Mouse (Mus musculus): Measurements from ENCODE around the gene Atxn1. TPM values are rescaled to one million over a fixed set of nuclear protein-coding genes. Genes with fewer than 3 reads are reported as not detected.

Atxn1 gene
- total RNA-seq, 2 experiments from 2014 or later: 117 to 121 TPM

DNA sequence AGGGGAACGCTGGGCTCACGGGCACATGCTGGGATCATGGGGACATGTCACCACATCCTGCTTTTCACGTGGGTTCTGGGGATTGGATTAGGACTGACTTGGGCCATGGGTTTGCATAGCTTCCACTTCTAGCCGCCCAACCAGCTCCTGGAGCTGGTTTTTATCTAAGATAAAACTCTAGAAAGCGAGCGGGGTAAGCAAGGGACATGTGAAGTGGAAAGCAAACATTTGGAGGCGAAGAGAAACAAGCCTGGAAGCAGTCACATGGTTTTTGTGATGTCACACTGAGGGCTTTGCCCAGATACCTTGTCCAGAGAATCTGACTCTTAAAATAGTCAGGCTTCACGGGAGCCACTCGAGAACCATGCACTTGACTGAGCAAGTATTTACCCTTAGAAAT lies 427.7 kb downstream of the Atxn1 start:
- no peak for DNase-seq (ENCODE audit: low spot score in 2 of 2)

DNA sequence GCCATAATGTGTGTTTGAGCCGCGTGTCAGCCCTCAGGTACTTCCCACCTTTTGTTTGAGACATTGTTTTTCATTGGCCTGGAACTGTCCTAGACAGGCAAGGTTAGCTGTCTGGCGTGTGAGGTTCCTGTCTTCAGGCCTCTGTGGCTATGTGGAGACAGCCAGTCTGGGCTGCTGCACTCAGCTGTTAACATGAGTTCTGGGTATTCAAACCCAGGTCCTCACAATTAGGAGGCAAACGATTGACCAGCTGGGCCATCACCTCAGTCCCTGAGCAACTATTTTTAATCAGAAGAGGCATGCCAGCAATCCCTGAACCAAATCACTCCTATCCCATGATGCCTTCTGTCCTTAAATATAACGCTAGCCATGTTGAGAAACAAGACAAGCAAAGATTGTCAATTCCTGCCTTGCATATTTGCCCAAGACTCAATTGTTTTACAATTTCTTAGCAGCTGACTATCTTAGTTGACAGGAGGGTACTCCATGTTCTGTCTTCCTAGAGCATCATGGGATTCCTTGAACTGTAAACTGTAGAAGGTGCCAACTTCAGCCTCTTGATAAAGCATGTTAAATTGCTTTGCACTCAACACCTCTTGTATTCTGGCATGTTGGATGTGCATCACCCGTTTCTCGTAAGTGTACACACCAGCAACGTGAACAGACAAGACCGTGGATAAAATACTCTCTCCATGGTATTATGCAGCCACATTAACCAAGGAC lies 428.9 kb downstream of the Atxn1 start:
- no peak for DNase-seq (ENCODE audit: low spot score in 2 of 2)

DNA sequence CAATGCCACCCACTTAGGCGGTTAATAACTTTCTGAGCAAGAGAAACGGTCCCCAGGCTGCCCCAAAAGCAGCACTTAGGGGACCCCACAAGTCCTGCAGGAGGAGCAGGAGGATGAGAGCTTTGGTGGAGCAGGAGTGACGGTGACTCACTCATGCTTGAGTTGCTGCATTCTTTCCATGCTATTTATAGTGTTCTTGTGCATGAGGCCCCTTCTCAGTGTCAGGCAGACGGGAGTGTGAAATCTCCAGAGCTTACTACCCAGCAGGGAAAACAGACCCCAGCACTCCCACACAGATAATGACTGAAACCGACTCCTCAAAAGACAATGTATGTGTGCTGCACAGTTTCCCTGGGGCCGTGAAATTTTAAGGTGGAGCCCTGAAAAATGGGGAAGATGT lies 434.1 kb downstream of the Atxn1 start:
- DNase-seq (ENCODE audit: low spot score in 2 of 2): peak in 1 of 2 experiments; percentile 66

DNA sequence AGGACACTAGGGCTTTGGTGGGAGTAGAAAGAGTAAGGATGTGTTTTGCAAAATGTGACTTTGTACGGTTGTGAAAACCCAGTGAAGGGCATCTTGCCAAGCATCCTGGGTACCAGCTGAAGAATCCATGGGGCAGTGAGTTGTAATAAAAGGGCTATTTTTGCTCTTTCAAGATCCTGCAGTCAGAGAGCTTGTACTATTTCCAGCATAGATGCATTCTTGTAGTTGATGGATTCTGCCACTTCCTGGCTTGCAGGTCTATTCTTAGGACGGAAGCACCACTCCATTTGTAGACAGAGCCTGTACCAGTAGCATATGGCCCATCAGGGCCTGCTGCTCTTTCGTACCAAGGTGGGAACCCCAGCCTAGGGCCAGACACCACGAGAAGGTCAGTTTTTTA lies 436.0 kb downstream of the Atxn1 start:
- DNase-seq (ENCODE audit: low spot score in 2 of 2): no peak

DNA sequence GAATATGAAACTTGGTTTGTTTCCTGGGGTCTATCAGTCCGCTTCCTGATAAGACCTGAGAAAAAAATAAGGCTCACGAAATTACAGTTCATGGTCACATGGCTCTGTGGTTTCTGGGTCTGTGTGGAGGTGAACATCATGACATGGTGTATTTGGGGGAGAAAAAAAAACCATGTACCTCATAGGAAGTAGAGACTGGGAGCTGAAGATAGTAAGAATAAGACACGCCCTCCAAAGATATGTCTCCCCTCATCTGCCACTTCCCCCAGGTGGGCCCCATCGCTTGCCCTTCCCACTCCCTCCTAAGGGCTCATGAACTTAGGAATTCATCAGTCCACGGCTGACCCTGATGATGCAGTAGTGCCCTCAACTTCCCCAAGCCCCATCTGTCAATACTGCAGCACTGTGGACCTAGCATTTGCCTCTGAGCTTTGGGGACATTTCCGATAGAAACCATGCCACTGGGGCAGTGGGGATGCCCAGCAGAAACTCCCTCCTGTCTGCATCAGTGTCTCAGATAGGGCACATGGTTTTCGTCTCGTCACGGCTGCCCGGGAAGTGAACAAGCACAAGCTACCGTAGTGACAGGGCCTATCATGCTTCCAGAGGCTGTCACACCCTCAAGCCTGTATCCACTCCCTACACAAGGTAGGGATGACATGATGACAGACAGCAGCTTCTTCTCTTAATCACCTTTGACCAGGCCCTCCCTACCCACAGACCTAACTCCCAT lies 437.4 kb downstream of the Atxn1 start:
- DNase-seq (ENCODE audit: low spot score in 2 of 2): no peak

DNA sequence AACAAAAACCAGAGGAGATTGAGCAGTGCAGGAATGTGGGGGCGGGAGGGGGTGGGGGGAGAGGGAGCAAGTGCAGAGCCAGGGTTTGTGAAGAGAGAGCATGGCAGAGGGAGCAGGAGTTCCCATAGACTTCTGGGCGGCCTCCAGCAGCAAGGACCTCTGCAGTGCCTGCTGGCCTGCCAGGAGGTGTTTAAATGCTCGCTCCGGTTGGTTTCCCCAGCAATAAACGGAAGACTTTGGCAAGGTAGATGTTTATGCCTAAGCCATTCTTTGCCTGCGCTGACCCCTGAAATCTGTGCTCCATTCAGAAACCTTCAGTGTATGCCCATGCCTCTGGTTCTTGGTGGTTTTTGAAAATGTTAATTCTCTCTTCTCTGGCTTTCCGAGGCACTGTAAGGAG lies 438.6 kb downstream of the Atxn1 start:
- peak in 1 of 2 experiments; percentile 38 for DNase-seq (ENCODE audit: low spot score in 2 of 2)

DNA sequence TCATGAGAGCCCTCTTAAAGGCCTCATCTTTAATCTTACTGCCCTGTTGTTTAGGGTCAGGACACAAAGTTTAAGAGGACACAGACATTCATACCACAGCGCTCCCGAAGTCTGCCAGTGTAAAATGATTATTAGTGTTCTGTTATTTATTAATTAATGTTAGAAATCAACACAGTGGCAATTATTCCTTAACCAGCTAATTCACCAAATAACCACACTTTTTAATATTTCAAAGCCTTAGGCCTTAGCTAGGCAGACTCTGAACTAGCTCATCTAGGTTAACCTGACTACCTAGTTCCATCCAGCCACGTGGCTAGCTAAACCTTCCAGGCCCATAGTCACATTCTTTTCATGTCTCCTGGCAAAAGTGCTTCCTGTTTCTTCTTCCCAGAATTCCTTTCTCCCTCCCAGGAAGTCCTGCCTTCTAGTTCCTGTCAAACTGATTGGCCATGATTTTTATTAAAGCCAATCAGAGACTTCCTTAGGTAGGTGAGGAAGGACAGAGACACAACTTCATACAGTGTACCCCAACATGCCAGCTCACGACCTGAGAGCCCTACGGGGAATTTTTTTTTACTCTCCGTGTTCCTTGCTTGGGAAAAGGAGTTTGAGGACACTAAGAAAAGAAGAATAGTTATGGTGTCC lies 439.9 kb downstream of the Atxn1 start:
- no peak for DNase-seq (ENCODE audit: low spot score in 2 of 2)

DNA sequence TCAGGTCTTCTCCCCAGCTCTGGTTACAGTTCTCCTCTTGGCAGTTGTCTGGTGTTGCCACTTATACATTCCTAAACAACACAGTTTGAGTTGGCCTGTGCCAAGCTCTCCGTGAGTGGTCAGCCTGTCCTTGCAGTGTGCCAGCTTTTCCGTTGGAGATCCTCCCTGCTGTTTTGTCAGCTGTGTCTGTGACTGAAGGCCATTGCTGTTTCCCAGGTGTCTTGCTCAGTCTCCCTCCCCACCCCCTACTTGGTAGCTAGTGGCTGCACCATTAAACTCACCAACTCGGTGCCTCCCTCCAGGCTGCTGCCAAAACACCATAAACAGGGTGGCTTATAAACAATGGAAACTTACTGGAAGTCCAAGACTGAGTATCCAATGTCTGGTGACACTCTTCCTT lies 440.5 kb downstream of the Atxn1 start:
- no peak for DNase-seq (ENCODE audit: low spot score in 2 of 2)

DNA sequence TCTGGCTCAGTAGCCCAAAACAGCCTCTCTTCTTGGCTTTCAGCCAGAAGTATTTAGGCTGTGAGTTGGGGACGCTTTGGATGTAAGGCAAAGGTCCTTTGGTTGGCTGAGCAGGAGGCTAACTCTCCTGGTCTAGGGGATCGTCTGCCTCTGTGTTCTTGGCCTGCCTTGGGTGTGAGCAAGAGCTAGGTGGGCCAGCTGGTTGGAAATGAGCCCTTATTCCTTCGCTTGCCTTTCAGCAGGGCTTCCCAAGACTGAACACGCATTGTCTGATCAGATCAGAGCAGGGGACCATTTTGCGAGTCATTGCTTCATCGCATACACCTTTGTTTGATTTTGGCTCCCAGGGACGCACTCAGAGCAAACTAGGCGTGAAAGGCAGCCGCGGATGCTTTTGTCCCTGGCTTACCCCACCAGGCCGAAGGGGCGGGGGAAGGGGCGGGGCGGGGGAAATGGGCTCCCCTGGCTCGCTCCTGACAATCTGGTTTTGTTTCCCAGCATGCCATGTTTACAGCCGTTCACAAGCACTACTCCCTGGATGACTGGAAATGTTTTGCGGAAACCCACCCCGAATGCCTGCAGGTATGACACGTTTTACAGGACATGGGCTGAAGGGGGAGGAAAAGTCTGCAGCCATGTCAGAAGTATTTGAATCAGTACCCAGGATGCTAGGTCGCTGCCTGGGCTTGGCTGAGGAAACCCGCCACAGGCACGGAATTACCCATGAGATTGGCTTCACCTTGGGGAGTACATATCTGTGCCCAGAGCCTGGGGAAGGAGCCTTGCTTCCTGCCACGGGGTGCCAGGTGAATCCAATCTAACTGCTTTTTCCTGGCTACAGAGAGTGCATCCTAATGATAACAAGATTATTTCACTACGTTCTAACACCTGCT lies 448.1 kb downstream of the Atxn1 start:
- DNase-seq (ENCODE audit: low spot score in 2 of 2): no peak

DNA sequence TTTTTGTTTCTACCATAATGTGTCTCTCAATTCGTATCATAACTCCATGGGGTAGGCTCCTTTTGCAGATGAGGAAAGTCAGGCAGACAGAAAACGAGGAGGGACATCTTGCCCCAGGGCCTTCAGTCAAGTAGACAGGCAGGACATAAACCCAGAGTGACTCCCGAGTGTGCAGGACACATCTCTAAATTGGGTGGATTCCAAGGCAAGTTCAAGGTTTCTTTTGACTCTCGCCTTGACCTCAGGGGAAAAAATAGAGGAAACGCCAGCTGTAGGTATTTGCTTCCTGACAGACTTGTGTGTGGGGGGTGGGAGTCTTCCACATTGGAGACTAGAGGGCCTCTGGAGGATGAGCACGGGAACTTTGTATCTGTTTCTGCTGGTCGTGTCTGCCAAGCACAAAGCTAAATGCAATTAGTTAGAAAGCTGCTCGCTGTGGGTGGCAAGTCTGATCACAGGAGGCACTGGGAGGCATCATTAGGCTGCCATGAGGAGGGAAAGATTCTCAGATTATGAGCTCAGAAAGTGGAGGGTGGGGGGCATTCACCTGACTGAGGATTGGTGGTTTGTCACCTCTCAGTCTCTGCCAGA lies 449.9 kb downstream of the Atxn1 start:
- DNase-seq (ENCODE audit: low spot score in 2 of 2): peak in 1 of 2 experiments; percentile 61

DNA sequence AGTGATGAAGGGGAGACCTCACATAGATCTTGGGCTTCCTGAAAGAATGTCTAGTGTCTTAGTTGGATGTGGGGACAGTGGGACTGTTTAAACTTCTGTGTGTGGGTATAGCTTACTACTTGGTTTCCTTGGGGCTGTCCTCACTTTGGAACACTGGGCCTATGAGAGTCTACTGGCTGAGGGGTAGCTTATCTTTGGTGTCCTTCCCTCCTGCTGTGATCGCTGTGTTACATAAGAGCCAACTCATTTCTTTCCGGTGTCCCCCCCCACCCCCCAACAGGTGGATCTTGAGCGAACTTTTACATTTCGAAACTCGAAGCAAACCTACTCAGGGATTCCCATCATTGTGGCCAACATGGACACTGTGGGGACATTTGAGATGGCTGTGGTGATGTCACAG lies 450.7 kb downstream of the Atxn1 start:
- DNase-seq (ENCODE audit: low spot score in 2 of 2): no peak

DNA sequence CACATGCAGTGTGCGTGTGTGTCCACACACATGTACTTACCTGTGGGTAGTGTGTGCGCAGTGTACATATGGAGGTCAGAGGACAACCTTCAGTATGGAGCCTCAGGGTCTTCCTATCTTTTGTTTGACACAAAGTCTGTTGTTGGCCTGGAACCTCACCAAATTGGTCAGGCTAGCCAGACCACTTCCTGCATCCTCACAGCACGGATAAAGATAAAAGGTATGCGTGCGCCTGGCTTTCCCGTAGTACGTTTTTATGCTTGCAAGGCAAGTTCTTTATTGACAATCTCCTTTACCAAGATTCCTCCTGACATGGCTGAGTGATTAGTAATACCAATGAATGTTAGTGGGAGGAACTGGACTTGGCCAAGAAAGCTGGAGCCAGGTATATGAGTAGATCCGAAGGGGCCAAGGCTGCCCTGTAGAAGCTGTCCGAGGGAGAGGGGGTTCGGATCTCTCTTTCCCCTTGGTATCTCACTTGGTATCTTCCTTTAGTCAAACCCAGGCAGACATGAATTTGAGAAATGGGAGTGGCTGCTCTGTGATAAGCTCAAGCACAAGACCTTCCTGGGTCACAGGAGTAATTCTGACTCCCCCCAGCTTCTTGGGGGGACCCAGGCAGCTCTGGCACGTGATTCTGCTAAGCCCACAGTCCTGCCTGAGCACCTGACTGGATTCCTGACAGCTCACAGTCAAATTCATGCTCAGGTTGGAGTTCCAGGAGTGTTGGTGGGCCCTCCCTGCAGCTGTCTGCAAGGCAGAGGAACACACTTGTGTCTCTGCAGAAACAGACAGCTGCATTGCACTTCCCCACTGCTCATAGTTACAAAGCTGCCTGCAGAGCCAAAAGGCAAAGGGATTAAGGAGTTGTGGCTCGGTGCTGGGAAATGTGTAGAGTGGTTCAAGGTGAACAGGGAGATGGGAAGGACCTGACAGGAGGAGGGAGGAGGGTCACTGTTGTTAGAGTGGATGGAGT lies 451.5 kb downstream of the Atxn1 start:
- DNase-seq (ENCODE audit: low spot score in 2 of 2): no peak

DNA sequence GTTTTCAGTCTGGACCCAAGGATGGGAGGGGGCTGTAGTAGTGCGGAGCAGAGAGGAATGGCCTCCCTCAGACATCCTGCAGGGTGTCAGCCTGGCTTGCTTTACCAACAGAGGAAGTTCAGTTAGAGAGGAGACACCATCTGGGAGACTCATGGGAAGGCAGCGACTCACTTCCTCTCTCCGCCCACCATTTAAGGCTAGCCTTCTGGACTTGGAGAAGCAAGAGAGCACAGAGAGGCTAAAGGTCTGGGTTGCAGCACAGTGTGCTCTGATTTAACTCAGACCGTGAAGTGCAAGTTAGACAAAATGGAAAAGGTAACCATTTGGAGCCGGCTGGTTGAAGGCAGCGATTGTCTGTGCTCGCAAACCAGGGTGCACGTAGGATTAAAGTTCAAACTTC lies 452.3 kb downstream of the Atxn1 start:
- DNase-seq (ENCODE audit: low spot score in 2 of 2): no peak

DNA sequence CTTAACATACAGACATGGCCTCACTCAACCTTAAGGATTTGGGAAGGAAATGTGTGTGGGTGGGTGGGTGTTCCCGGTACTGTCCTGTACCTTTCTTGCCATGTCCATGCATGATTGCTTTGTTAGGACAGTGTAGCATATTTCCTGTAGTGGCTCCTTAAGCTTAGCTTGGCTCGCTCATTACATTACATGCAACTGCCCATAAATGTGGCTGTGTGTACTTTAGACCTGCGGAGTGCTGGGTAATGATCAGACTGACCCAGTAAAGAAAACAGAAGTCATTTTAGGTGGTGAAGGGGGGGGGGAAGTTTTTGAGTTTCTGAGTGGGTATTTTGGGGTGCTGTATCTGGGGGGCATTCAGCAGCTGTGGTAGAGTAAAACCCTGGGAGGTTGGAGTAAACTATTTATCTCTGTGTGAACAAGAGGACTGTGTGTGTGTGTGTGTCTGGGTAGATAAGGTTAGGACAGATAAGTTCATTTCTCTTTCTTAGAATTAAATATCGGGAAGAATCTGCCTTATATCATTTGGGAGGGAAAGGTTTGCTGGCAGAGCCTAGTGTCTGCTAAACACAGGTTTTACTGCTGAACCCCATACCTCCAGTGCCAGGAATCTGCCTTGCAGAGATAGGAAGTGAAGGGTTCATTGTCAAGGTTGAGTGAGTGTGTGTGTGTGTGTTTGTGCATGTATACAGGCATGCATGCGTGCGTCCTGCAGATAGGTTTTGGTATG lies 452.9 kb downstream of the Atxn1 start:
- no peak for DNase-seq (ENCODE audit: low spot score in 2 of 2)

DNA sequence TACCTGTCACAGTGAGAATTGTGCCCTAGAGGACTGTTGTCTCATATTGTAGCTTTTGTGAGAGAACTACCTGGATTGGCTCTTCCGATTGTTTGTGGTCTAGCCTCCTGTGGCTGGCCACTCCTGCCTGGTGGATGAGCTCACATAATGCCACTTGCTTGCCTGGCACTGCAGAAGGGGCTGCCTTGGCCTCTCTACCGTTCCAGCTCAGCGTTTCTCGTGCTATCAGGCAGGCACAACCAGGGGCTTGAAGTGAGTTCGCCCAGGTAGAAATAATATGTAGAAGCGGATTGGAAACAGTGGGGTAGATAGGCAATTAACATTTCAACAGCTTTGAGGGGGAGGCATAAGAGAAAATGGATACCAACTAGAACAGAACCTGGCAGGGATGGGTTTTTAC lies 455.4 kb downstream of the Atxn1 start:
- DNase-seq (ENCODE audit: low spot score in 2 of 2): no peak

DNA sequence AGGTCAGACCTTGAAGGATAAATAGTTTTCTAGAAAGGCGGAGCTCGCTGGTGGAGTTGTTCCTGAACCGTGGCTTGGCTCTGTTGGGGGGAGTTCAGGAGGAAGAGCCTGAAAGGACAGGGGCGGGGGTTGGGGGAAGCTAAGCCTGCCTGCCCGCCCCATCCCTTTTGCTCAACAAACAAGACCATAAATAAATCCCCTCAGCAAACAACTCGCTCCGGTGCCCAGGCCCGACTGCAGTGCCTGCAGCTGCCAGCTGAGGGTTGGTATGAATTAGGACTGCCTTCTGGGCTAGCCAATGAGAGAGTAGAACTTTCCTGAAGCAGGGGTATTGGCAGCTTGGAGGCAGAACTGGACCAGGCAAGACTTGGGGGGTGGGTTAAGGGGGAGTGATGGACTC lies 456.3 kb downstream of the Atxn1 start:
- peak; percentile 77 to 83 for DNase-seq (ENCODE audit: low spot score in 2 of 2)

DNA sequence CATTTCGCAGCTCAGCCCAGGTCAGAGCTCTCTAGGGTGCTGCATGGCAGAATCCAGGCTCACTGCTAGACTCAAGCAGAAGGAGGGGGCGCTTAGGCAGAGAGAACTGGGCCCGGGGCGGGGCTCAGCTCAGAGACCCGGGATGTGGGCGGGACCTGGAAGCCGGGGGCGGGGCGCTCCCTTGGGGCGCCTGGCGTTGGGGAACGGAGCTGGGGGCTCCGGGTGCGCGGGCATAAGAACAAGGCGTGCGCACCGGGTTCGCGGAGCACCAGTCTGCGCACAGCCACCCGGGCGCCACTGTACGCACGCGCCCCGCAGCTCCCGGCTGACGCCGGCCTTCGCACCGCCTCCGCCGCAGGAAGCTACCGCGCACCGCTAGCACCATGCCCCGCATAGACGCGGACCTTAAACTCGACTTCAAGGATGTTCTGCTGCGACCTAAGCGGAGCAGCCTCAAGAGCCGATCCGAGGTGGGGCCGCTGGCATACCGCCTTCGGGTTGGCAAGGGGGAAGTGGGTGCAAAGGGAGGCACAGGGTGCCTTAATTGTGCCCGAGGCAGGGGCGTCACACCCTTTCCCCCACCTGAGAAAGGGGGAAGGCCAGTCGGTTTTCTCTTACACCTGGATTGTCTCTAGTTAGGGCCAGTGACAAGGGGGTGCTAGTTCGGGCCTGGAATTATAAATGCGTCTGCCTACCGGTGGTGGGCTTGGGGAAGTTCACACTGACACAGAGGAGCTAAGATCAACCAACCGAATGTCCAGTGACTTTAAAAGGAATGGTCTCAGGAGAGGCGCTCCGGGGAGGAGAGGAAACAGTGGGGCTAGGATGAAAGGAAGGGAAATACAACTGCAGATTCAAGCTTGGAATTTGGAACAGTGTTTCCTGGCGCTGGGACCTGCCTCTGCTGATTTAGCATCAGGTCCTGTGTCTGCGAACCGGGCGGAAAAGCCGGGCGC lies 457.3 kb downstream of the Atxn1 start, which contains the start of gene Gmpr:
Gmpr (plus strand) TSS at position 171 of the 956 bp plus-strand sequence.
- DNase-seq (ENCODE audit: low spot score in 2 of 2): peak; percentile 86 to 90

DNA sequence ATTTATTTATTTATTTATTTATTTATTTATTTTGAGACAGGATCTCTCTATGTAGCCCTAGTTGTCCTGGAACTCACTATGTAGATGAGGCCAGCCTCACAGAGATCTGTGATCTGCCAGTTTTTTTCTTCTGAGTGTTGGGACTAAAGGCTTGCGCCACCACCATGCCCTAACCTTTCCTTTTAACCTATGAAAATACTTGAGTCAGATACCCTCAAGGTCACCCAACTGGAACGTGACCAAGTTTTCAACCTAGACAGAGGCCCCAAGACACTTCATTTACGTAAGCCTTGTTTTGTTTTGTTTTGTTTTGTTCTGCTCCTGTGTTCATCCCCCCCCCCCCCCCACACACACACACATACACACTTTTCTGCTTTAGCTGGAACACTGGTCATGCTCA lies 459.3 kb downstream of the Atxn1 start:
- no peak for DNase-seq (ENCODE audit: low spot score in 2 of 2)

Measured in layer of hippocampus, adult 18-20 months (tissue).